Mouse (Mus musculus) G1E (cell line): ENCODE measurements around the gene Plcxd2. TPM values are rescaled to one million over a fixed set of nuclear protein-coding genes. Genes with fewer than 3 reads are reported as not detected.

Experiments used
- ATAC-seq: 2 replicates; pipeline ENCODE4 v1.8.0; 2016; ENCODE audit warnings: mild to moderate bottlenecking; ENCODE audit not compliant: insufficient number of reproducible peaks, poor library complexity, low FRiP score, severe bottlenecking; ENCODE audit errors: extremely low read depth
- DNase-seq: peaks from one replicate; pipeline ENCODE4 v3.0.0; 2012; ENCODE audit warnings: low spot score
- H3K27me3 ChIP-seq: 2 replicates; pipeline ENCODE4 v1.6.1; 2012; ENCODE audit warnings: mild to moderate bottlenecking, low read length, inconsistent platforms; ENCODE audit not compliant: insufficient read depth
- H3K36me3 ChIP-seq: replicated peaks from 2 replicates; pipeline ENCODE3; 2012; ENCODE audit warnings: mild to moderate bottlenecking, inconsistent platforms
- H3K4me1 ChIP-seq: 2 replicates; pipeline ENCODE4 v1.6.1; 2012; ENCODE audit warnings: low read depth, low read length, inconsistent platforms, mixed read lengths; ENCODE audit not compliant: insufficient read depth
- H3K4me3 ChIP-seq: 2 replicates; pipeline ENCODE4 v1.5.1; 2012; ENCODE audit warnings: low read depth, mild to moderate bottlenecking, inconsistent platforms, low read length, moderate library complexity, mixed read lengths
- H3K9me3 ChIP-seq: replicated peaks from 2 replicates; pipeline ENCODE4 v1.6.1; 2012; ENCODE audit warnings: inconsistent platforms
- CTCF ChIP-seq: IDR thresholded peaks from 2 replicates; pipeline ENCODE4 v1.5.1; 2012; ENCODE audit warnings: low read depth, low read length, inconsistent platforms, mixed read lengths
- GATA1 ChIP-seq: IDR thresholded peaks from 2 replicates; pipeline ENCODE4 v1.6.1; 2012; ENCODE audit warnings: borderline replicate concordance, low read length, inconsistent platforms, mixed read lengths
- GATA2 ChIP-seq: IDR thresholded peaks from 2 replicates; pipeline ENCODE4 v1.6.1; 2012; ENCODE audit warnings: low read depth, low read length, inconsistent platforms, borderline replicate concordance
- POLR2AphosphoS5 ChIP-seq: IDR thresholded peaks from 2 replicates; pipeline ENCODE4 v1.6.1; 2012; ENCODE audit warnings: low read depth, low read length, inconsistent platforms; ENCODE audit not compliant: insufficient replicate concordance
- TAL1 ChIP-seq: conservative IDR thresholded peaks from 2 replicates; pipeline ENCODE4 v1.6.1; 2012; ENCODE audit warnings: low read depth, low read length, inconsistent platforms, mixed read lengths
- polyA plus RNA-seq: library from polyadenylated mRNA; stranded (reverse); fragments of >175 nt; gene quantifications from 2 replicates; pipeline ENCODE4 v1.2.3, GENCODE M21; 2012
- total RNA-seq, 2 experiments: library from RNA; stranded (forward) in 1 of 2; stranded (reverse) in 1 of 2; fragments of 200-1000 nt in 1 of 2; fragments of >200 nt in 1 of 2; fragmentation: Nextera tagmentation in 1 of 2; gene quantifications; 2 replicates each; pipeline ENCODE4 v1.2.3; 2014 to 2017

Plcxd2 gene
- total and polyA plus RNA-seq, 3 experiments, result 0.11 TPM; not detected in 2

DNA sequence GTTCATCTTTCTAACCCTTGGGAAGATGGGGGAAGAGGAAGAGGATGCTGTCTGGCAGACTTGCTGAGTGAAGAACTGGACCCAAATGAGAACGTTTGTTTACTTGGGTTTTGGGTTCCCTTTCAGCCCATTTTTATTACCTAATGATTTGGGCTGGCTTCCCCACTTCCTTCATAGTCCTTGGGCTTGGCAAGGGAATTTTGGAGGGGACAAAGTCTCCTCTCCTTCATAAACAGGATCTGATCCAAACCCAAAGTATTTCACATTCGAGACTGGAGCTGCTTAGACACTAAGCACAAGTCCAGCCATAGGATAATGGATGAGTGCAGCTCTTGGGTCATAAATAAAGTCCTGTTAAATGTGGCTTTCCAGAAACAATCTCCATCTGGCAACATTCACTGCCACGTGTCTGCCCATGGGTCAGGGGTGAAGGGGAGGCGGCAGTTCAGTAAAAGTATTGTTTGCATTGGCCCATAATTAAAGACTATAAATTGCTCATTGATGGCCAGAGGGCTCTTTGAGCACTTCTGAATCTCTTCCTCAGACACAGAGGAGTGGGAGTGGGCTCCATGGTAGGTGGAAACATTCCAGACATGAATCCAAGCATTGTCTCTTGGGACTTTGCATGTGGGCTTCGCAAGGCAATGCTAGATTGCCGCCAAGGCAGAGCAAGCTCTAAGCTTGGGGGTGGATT is 86.1 kb downstream of the Plcxd2 start:
- DNase-seq (no peak), ATAC-seq (no peak)
- Histone ChIP-seq H3K4me1 (no peaks in the 10 kb centered on the region), H3K9me3 (peaks cover 20% of the 10 kb centered on the region), H3K36me3 (no peaks in the 10 kb centered on the region), H3K27me3 (no peaks in the 10 kb centered on the region), H3K4me3 (no peak overlapping the region)
- TF ChIP-seq CTCF (no peak), POLR2AphosphoS5 (no peak), GATA1 (no peak), GATA2 (no peak), TAL1 (no peak)

DNA sequence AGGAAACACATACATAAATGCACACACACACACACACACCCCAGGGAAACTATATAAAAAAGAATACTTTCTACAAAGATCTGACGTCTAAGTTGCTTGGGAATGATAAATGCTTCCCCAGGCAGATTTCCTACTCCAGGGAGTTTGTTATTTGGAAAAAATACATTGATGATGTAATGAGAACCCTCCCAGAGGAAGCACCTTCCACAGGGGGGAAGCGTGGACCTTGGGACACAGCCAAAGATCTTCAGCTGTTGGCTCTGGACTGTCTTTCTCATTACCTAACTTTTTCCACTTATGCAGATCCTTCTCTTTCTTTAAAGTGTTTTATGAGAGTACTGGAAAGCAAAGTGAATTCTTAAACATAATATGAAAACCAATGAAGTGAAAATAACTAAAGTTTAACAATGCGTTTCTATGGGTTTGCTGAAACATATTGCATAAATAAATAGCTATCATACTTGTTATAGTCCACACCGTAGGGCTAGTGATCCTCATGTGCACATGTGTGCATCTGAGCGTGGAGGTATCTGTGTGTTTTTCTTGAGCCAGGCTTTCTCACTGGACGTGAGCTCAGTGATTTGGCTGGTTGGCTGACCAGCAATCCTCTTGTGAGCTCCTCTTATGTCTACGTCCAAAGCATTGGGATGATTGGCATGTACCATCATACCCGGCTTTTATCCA is 87.3 kb downstream of the Plcxd2 start:
- TF ChIP-seq GATA2 (no peak), POLR2AphosphoS5 (no peak), GATA1 (no peak), TAL1 (no peak), CTCF (no peak)

DNA sequence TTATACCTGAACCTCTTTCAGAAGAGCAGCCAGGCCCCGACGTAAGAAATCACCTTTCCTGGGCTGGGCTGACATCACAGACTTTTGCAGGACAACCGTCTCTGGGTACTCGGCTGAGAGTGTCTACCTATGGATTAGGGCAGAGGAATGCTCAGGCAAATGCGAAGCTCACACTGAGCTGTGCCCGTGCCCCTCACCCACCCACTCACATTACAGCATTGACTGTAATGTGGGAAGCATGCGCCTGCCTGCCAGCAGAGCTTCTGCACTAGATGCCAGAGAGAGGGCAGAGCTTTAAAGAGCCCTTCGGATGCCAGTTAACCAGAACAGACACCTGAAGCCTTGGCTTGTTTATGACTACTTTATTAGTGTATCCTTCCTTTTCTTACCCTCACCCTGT is 90.4 kb downstream of the Plcxd2 start:
- Histone ChIP-seq H3K27me3 (no peaks in the 10 kb centered on the region), H3K4me3 (no peak overlapping the region), H3K4me1 (no peaks in the 10 kb centered on the region), H3K9me3 (peaks cover 16% of the 10 kb centered on the region), H3K36me3 (no peaks in the 10 kb centered on the region)
- ATAC-seq (no peak), DNase-seq (no peak)
- TF ChIP-seq POLR2AphosphoS5 (no peak), CTCF (no peak), GATA2 (no peak), TAL1 (no peak), GATA1 (no peak)

More for the DNA sequence above, 87.3 kb downstream of the Plcxd2 start:
- Histone ChIP-seq H3K27me3 (no peaks in the 10 kb centered on the region), H3K36me3 (no peaks in the 10 kb centered on the region), H3K4me1 (no peaks in the 10 kb centered on the region), H3K4me3 (no peak overlapping the region), H3K9me3 (peaks cover 17% of the 10 kb centered on the region)
- ATAC-seq, result no peak
- no peak for DNase-seq

Other genes starting within 250 kb of the Plcxd2 start
- not detected in 2 replicates for gene Phldb2, start 56.6 kb downstream of the Plcxd2 start, total RNA-seq (2014; fragmentation: Nextera tagmentation)
- 0.23 and 0.55 TPM in 2 replicates for gene Phldb2, start 56.6 kb downstream of the Plcxd2 start, total RNA-seq (2017)
- gene Phldb2, start 56.6 kb downstream of the Plcxd2 start, polyA plus RNA-seq, result not detected in 2 replicates
- not detected in 2 replicates for gene Cd96, start 110.0 kb upstream of the Plcxd2 start, total RNA-seq (2014; fragmentation: Nextera tagmentation)
- not detected in 2 replicates for gene Cd96, start 110.0 kb upstream of the Plcxd2 start, total RNA-seq (2017)
- not detected in 2 replicates for gene Cd96, start 110.0 kb upstream of the Plcxd2 start, polyA plus RNA-seq
- 50.4 and 61.7 TPM in 2 replicates for gene Gm4737, start 144.9 kb upstream of the Plcxd2 start, total RNA-seq (2014; fragmentation: Nextera tagmentation)
- gene Gm4737, start 144.9 kb upstream of the Plcxd2 start, total RNA-seq (2017), result 101 and 111 TPM in 2 replicates
- 39.3 and 53.7 TPM in 2 replicates for gene Gm4737, start 144.9 kb upstream of the Plcxd2 start, polyA plus RNA-seq